Mouse (Mus musculus): Measurements from ENCODE around the gene Tbl1xr1.

The Tbl1xr1 gene

GRCm38 (mm10) chr3:22198802-22199201, 122.3 kb downstream of the Tbl1xr1 start:
- DNase-seq (ENCODE audit: low spot score in 2 of 2), result no peak

DNA sequence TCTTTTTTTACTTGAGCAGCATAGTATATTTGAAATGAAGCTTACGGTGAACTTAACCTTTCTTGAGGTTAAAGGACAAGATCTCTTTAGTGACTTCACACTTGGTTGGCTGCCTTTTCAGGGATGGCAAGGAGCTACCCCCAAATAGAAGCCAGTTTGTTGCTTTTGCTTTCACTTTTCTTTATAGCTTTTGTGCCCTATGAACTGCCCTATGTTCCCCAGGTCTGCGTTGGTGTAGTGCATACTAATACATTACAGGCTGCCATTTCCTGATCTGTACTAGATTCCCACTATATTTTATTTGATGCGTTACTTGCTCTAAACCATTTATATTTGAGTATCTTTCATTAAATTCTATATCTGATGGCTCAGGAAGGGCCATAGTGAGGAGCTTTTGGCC, 127.7 kb downstream of the Tbl1xr1 start:
- DNase-seq (ENCODE audit: low spot score in 2 of 2), result no peak

DNA sequence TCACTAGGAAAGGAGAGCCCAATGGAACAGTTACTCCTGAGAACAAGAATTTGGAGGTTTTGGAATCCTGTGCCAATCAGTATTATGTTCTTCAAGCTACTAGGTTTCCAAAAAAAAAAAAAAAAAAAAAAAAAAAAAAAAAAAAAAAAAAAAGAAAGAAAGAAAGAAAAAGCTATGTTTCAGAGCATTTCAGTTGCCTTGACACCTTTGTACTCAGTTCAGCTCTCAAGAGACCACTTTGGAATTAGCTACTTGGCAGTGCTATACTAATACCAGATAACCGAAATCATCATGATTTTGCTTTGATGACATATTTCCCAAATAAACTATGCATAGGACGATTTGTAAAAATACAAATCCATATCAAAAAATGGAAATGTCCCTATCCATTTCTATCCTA, 145.1 kb downstream of the Tbl1xr1 start:
- DNase-seq (ENCODE audit: low spot score in 2 of 2), result no peak

DNA sequence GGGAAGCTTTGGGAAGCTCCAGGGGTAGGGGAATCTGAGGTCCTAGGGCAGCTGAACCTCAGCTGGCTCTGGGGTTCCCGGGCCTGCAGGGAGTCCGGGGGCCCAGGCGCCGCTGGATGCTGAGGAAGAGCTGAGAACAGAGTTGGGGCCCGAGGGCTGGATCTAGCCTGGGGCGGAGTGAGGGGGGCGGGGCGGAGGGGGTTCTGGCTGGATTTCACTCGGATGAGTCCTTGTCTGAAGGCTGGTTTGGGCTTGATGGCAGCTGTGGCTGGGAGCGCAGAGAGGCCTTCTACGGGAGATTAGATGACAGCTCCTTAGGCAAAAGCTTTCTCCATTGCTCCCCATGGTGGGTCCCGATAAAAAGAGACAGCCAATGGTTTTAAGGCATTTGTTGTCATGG, 145.9 kb downstream of the Tbl1xr1 start:
- DNase-seq (ENCODE audit: low spot score in 2 of 2), result no peak

- DNase-seq (ENCODE audit: low spot score in 2 of 2), result no peak
Observed at GRCm38 (mm10) chr3:22223023-22223422, 146.6 kb downstream of the Tbl1xr1 start.

DNA sequence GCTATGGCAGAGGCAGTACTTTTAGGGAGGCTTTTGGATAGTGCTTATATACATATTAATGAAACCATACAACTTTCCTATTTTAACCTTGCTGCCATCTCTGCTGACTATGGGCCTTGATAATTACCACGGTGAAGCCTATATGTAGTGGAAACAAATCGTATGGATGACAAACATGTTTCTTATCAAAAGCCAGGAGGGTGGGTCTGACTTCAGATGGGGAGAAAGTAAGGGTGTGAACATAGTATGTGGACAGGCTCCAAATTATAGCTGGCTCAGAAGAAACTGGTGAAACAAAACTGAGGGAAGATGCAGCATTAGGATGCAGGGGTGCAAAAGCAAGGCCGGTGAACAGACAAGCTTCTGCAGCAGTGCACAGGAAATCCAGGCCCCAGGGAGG, 151.6 kb downstream of the Tbl1xr1 start:
- no peak for DNase-seq (ENCODE audit: low spot score in 2 of 2)

- no peak for DNase-seq (ENCODE audit: low spot score in 2 of 2)
Observed at GRCm38 (mm10) chr3:22230635-22231034, 154.2 kb downstream of the Tbl1xr1 start.

GRCm38 (mm10) chr3:22238106-22238900, 161.9 kb downstream of the Tbl1xr1 start:
- peak; percentile 44 to 67 for DNase-seq (ENCODE audit: low spot score in 2 of 2)

Measured in heart, adult 9 months (tissue).